Mouse (Mus musculus): ENCODE measurements around the gene Asna1. TPM values are rescaled to one million over a fixed set of nuclear protein-coding genes. Genes with fewer than 3 reads are reported as not detected.

Asna1 gene
- polyA plus RNA-seq (2015; fragmentation: Nextera tagmentation; extraction: Ambion mirVana) = 33.2 and 34.4 TPM in 2 replicates

DNA sequence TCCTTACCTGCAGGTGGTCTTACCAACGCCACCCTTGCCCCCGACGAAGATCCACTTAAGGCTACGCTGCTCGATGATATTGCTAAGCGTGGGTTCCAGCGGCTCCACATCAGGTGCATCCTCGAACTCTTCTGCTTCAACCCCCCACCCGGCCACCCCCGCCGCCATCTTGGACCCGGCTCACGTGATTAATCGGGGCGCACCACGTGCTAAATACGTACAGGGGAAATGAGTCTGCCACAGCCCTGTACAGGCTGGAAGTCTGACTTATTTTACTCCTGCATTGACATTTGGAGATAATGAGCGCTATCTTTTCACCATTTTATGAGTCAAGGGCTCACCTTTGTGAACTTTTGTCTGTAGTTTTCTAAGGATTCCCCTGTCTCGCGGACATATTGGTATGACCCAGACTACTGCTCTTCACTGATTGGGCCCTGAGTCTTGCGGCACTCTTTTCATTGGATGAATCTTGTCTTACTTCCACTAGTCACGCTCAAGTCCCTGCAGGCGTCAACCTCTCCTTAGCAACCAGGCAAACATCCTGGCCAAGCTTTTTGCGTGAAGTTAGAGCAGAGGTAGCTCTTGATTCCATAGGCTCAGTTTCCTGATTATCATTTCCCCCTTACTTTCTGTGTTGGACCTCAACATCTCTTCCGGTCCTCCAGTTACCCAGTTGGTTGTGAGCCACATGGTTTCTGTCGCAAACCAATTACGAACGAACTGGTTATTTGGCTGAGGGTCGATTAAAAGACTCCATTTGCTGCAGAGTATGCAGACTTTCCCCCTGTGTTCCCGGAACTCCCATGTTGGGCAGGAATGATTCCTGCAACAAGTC lies at the start of gene Asna1:
TSS of gene Asna1 (minus strand) at position 184 of the 835 bp plus-strand sequence.
- H3K4me2 ChIP-seq (ENCODE audit: low read depth, low read length) = peak within 1 kb of the TSS; percentile 91
- TF ChIP-seq CTCF (IDR thresholded peaks at IDR 0.05; ENCODE audit: low read depth) (no peak), EP300 (IDR thresholded peaks at IDR 0.05; ENCODE audit: low read depth) (peak; percentile 80)
- peak within 1 kb of the TSS; percentile 94 for H3K27ac ChIP-seq (ENCODE audit: low read depth)
- H3K4me1 ChIP-seq (ENCODE audit: insufficient read depth) = peaks cover 33% of the 10 kb centered on the region
- H3K4me3 ChIP-seq (ENCODE audit: low read depth, low read length) = peak within 1 kb of the TSS; percentile 95
- no peaks in the 10 kb centered on the region for H3K9me3 ChIP-seq (ENCODE audit: low read length)
- ATAC-seq = peak; percentile 87
- DNase-seq = peak; percentile 88
- peak within 1 kb of the TSS; percentile 76 for H3K9ac ChIP-seq (replicated peaks)
- no peaks in the 10 kb centered on the region for H3K27me3 ChIP-seq (ENCODE audit: insufficient read depth, low read length)
- H3K36me3 ChIP-seq (replicated peaks; ENCODE audit: insufficient read depth, low read length) = peaks cover 31% of the 10 kb centered on the region
- 2% methylated on average over 30 of the region's 30 CpGs for WGBS (ENCODE audit: insufficient replicate concordance)

DNA sequence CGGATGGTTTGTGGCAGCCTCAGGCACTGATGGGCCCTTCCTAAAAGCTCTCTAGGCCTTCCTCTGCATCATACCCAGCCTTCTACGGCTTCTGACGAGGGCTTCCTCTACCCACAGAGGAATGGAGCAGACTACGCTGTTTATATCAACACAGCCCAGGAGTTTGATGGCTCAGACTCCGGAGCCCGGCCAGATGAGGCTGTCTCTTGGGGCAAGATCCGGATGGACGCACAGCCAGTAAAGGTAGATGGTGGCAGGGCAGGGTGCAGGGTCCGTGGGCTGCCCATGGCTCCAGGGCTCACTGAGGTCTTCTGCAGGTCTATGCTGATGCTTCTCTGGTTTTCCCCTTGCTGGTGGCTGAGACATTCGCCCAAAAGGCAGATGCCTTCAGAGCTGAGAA lies 49.5 kb upstream of the Asna1 start:
- no peak for ATAC-seq
- Histone ChIP-seq H3K4me3 (ENCODE audit: low read depth, low read length) (no peak overlapping the region), H3K36me3 (replicated peaks; ENCODE audit: insufficient read depth, low read length) (peaks cover 35% of the 10 kb centered on the region), H3K4me1 (ENCODE audit: insufficient read depth) (peaks cover 18% of the 10 kb centered on the region), H3K9me3 (ENCODE audit: low read length) (no peaks in the 10 kb centered on the region), H3K27ac (ENCODE audit: low read depth) (no peak overlapping the region), H3K9ac (replicated peaks) (no peak overlapping the region), H3K27me3 (ENCODE audit: insufficient read depth, low read length) (no peaks in the 10 kb centered on the region), H3K4me2 (ENCODE audit: low read depth, low read length) (no peak overlapping the region)
- WGBS (ENCODE audit: insufficient replicate concordance) = 86% methylated on average over 10 of the region's 10 CpGs
- TF ChIP-seq CTCF (IDR thresholded peaks at IDR 0.05; ENCODE audit: low read depth) (no peak), EP300 (IDR thresholded peaks at IDR 0.05; ENCODE audit: low read depth) (no peak)
- no peak for DNase-seq

DNA sequence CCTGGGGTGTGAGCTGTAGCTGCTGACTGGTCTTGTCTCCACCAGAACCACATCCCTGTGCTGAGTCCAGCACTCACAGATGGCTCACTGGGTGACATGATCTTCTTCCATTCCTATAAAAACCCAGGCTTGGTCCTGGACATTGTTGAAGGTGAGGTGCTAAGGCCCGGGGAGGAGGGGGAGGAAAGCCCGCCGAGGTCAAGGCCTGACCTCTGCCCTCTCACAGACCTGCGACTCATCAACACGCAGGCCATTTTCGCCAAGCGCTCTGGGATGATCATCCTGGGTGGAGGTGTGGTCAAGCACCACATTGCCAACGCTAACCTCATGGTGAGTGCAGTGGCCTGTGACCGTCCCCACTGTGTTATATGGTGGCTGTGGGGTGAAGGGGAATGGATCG lies 49.1 kb upstream of the Asna1 start:
- peaks cover 16% of the 10 kb centered on the region for H3K4me1 ChIP-seq (ENCODE audit: insufficient read depth)
- no peaks in the 10 kb centered on the region for H3K9me3 ChIP-seq (ENCODE audit: low read length)
- no peak for ATAC-seq
- H3K27me3 ChIP-seq (ENCODE audit: insufficient read depth, low read length) = no peaks in the 10 kb centered on the region
- H3K36me3 ChIP-seq (replicated peaks; ENCODE audit: insufficient read depth, low read length) = peaks cover 35% of the 10 kb centered on the region
- whole genome bisulfite sequencing (ENCODE audit: insufficient replicate concordance) = 75% methylated on average over 10 of the region's 10 CpGs
- no peak overlapping the region for H3K4me2 ChIP-seq (ENCODE audit: low read depth, low read length)
- no peak for TF ChIP-seq CTCF (IDR thresholded peaks at IDR 0.05; ENCODE audit: low read depth)
- no peak for TF ChIP-seq EP300 (IDR thresholded peaks at IDR 0.05; ENCODE audit: low read depth)
- H3K9ac ChIP-seq (replicated peaks) = no peak overlapping the region
- no peak for DNase-seq
- no peak overlapping the region for H3K4me3 ChIP-seq (ENCODE audit: low read depth, low read length)
- H3K27ac ChIP-seq (ENCODE audit: low read depth) = no peak overlapping the region

DNA sequence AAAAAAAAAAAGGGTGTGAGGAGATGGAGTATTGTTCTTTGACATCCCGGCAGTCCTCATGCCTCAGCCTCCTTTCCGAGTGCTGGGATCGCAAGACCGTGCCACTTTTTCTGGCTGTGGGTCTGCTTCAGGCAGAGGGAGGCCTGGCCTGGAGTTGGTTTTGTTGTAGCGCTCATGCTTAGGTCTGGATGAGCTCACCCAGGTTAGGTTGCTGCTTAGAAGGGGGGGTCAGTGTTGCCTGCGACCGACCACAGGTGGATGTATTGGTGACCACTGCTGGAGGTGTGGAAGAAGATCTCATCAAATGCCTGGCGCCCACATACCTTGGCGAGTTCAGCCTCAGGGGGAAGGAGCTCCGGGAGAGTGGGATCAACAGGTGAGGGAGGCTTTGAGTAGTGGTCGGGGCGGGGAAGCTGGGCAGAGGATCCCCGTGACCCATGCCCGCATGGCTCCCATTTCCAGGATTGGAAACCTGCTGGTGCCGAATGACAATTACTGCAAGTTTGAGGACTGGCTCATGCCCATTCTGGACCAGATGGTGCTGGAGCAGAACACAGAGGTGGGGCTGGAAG lies 48.0 kb upstream of the Asna1 start:
- peaks cover 16% of the 10 kb centered on the region for H3K4me1 ChIP-seq (ENCODE audit: insufficient read depth)
- H3K27me3 ChIP-seq (ENCODE audit: insufficient read depth, low read length) = no peaks in the 10 kb centered on the region
- peaks cover 30% of the 10 kb centered on the region for H3K36me3 ChIP-seq (replicated peaks; ENCODE audit: insufficient read depth, low read length)
- no peak overlapping the region for H3K27ac ChIP-seq (ENCODE audit: low read depth)
- ATAC-seq = no peak
- no peak for DNase-seq
- 88% methylated on average over 15 of the region's 15 CpGs for WGBS (ENCODE audit: insufficient replicate concordance)
- H3K4me3 ChIP-seq (ENCODE audit: low read depth, low read length) = no peak overlapping the region
- no peaks in the 10 kb centered on the region for H3K9me3 ChIP-seq (ENCODE audit: low read length)
- H3K4me2 ChIP-seq (ENCODE audit: low read depth, low read length) = no peak overlapping the region
- H3K9ac ChIP-seq (replicated peaks) = no peak overlapping the region
- no peak for TF ChIP-seq CTCF (IDR thresholded peaks at IDR 0.05; ENCODE audit: low read depth)
- TF ChIP-seq EP300 (IDR thresholded peaks at IDR 0.05; ENCODE audit: low read depth) = no peak

DNA sequence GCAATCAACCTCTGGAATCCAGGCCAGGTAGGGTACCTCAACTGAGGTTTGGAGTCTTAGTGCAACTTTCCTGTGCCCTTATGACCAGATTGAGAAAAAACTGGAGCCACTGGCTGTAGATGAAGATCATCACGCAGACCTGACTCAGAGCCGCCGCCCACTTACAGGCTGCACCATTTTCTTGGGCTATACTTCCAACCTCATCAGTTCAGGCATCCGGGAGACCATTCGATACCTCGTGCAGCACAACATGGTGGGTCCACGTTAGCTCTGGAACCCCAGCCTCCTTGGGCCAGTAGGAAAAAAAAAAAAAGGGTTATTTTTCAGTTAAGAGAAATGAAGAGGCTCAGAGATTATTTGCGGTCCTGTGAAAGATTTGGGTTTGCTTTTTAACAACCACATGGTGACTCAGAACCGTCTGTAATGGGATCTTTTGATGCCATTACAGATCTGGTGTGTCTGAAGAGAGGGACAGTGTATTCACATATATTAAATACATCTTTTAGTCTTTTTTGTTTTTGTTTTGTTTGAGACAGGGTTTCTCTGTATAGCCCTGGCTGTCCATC lies 47.4 kb upstream of the Asna1 start:
- ATAC-seq (no peak), DNase-seq (no peak)
- 35% methylated on average over 9 of the region's 9 CpGs for WGBS (ENCODE audit: insufficient replicate concordance)
- TF ChIP-seq EP300 (IDR thresholded peaks at IDR 0.05; ENCODE audit: low read depth) (no peak), CTCF (IDR thresholded peaks at IDR 0.05; ENCODE audit: low read depth) (no peak)
- H3K4me3 ChIP-seq (ENCODE audit: low read depth, low read length) = peak overlapping the region; percentile 94
- peaks cover 16% of the 10 kb centered on the region for H3K4me1 ChIP-seq (ENCODE audit: insufficient read depth)
- peak overlapping the region; percentile 91 for H3K9ac ChIP-seq (replicated peaks)
- H3K36me3 ChIP-seq (replicated peaks; ENCODE audit: insufficient read depth, low read length) = peaks cover 30% of the 10 kb centered on the region
- H3K4me2 ChIP-seq (ENCODE audit: low read depth, low read length) = peak overlapping the region; percentile 78
- no peaks in the 10 kb centered on the region for H3K27me3 ChIP-seq (ENCODE audit: insufficient read depth, low read length)
- H3K9me3 ChIP-seq (ENCODE audit: low read length) = no peaks in the 10 kb centered on the region
- peak overlapping the region; percentile 98 for H3K27ac ChIP-seq (ENCODE audit: low read depth)

Data from liver, postnatal 0 days (tissue).